Mouse (Mus musculus): Measurements from ENCODE around the gene Zfp652.

Gene Zfp652

GRCm38 (mm10) chr11:95809603-95810002, 97.1 kb downstream of the Zfp652 start:
- DNase-seq (ENCODE audit: low spot score), result no peak

DNA sequence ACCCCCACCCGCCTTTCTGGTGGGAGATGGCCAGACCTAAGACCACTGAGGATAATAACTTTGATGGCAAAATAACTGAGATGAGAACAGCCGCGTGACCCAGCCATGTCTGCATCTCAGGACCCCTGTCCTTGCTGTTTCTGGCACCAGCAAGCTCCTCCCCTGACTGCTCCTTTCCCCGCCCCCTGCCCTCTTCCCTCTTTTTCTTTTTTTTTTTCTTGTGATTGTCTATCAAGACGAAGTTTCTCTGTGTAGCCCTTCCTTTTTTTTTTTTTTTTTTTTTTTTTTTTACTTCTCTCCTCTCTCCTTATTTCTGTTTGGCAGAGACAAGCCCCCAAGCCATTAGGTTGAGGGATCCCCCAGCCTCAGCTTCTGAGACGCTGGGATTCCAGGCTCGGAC, 98.4 kb downstream of the Zfp652 start:
- no peak for DNase-seq (ENCODE audit: low spot score)

GRCm38 (mm10) chr11:95811741-95812140, 99.3 kb downstream of the Zfp652 start:
- no peak for DNase-seq (ENCODE audit: low spot score)

- DNase-seq (ENCODE audit: low spot score), result no peak
These were observed 99.8 kb downstream of the Zfp652 start for GRCm38 (mm10) chr11:95812224-95812623.

DNA sequence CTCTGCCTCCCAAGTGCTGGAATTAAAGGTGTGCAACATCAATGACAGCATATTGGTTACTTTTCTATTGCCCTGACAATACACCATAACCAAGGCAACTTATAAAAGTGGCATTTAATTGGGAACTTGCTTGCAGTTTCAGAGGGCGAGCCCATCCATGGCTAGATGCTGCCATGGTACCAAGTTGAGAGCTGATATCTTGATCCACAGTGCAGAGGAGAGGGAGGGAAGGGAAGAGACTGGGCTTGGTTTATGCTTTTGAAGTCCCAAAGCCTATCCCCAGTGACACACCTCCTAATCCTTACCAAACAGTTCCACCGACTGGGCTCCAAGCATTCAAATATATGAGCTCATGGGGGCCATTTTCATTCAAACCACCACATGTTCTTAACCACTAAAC, 101.6 kb downstream of the Zfp652 start:
- DNase-seq (ENCODE audit: low spot score), result no peak

GRCm38 (mm10) chr11:95814857-95815256, 102.4 kb downstream of the Zfp652 start:
- no peak for DNase-seq (ENCODE audit: low spot score)

GRCm38 (mm10) chr11:95815412-95815811, 102.9 kb downstream of the Zfp652 start:
- DNase-seq (ENCODE audit: low spot score), result no peak

DNA sequence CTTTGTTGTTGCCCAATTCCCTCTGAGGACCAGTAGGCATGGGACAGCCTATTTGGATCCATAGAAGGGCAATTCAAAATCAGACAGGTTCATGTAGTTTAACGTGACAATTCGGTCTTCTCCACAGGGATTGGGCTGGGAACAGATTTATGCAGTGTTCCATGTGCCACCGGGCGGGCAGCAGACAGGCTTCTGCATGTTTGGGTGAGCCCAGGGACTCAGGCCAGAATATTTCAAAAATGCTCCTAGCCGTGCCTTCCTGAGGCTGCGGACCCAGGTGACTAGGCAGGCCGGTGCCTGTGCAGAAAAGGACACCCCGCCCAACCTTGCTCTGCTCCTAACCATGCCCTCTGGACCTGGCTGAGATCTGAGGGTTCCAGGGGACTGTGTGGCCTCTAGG, 106.7 kb downstream of the Zfp652 start:
- no peak for DNase-seq (ENCODE audit: low spot score)

- no peak for DNase-seq (ENCODE audit: low spot score)
These were observed 109.0 kb downstream of the Zfp652 start for GRCm38 (mm10) chr11:95821511-95821910.

GRCm38 (mm10) chr11:95822437-95822836, 110.0 kb downstream of the Zfp652 start:
- no peak for DNase-seq (ENCODE audit: low spot score)

- DNase-seq (ENCODE audit: low spot score), result no peak
These were observed 111.8 kb downstream of the Zfp652 start, which contains the start of gene Phospho1 for GRCm38 (mm10) chr11:95824071-95824876. Phospho1 (plus strand) TSS chr11:95824499.

GRCm38 (mm10) chr11:95824877-95825243, 112.4 kb downstream of the Zfp652 start:
- no peak for DNase-seq (ENCODE audit: low spot score)

DNA sequence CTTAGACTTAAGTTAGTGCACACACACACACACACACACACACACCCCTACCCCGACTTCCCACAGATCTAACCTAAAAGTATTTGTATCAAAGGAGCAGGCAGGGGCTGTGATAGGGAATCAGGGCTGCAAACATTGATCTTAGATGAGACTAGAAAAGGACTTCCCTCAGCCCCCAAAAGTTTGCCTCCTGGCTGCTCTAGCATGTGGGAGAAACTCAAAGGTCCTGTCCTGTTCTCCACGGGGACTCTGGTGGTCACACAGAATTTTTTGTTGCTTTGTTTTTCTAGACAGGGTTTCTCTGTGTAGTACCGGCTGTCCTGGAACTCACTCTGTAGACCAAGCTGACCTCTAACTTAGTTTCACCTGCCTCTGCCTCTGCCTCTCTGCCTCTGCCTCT, 113.2 kb downstream of the Zfp652 start:
- no peak for DNase-seq (ENCODE audit: low spot score)

- DNase-seq (ENCODE audit: low spot score), result no peak
These were observed 114.1 kb downstream of the Zfp652 start for GRCm38 (mm10) chr11:95826317-95827167.

DNA sequence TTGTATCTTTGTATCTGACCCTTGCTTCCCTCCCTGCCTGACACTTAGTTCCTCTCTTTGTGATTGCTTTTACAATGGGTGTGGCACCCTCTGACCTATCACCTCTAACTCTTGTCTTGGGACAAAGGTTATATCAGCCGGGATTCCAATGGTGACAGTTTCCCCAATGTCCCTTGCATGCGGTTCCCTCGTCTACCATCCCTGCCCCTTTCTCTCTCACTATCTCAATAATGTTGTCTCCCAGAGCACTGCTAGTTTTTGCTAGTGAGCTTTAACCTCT, 114.6 kb downstream of the Zfp652 start:
- no peak for DNase-seq (ENCODE audit: low spot score)

GRCm38 (mm10) chr11:95827464-95828085, 115.1 kb downstream of the Zfp652 start:
- no peak for DNase-seq (ENCODE audit: low spot score)

DNA sequence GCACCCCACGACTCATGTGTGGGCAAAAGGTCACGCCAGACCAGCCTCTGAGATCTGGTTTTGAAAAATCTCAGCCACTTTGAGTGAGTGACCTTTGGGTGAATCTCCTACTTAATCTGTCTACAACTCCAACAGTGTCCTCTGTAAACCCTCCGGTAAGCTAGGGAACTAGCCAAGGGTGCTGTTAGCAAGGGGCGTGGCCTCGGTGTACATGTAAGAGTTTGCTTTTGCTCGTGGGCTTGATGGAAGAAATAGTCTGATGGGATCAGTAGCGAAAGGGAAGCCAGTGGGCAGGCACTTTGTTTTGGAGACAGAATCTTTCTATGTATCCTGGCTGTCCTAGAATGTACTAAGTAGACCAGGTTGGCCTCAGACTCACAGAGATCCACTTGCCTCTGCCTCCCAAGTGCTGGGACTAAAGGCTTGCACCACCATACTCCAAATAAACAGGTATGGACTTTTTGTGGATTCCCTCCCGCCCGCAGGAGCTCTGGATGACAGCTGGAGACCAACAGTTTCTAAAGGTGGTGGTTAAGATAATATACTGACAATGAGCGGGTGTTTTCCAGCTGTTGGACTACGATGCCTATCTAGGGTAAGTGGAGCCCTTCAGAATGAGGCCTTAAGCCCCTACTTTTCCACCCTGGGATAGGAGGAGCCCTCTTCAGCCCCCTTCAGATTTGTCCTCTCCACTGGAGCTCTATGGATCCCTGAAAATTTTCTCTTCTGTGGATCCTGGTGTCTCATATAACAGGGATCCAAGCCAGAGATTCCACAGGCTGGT, 115.9 kb downstream of the Zfp652 start:
- no peak for DNase-seq (ENCODE audit: low spot score)

DNA sequence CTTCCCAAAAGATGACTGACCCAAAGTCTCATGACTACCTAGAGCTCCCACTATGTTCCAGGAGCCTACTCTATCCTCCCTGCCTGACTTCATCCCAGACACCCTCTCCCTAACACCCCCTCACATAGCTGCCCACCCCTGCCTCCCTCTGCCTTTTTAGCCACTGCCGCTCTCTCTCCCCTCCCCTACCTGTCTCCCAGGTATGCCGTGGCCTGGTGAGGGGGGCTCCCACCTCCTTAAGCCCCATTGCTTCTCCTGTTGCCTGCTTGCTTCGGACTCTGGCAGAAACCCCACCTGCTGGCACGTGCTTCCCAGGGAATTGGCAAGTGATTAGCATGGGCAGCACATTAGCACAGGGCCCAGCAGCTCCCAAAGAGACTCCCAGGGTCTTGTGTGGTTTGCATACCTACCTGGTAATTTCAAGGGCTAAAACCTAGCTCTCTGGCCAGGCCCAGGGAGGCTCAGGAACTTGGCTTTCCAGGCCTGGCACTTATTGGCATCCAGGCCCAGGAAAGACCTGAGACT, 117.1 kb downstream of the Zfp652 start:
- no peak for DNase-seq (ENCODE audit: low spot score)

GRCm38 (mm10) chr11:95830411-95831275, 118.2 kb downstream of the Zfp652 start:
- DNase-seq (ENCODE audit: low spot score), result no peak

GRCm38 (mm10) chr11:95831276-95831619, 118.8 kb downstream of the Zfp652 start:
- DNase-seq (ENCODE audit: low spot score), result no peak

GRCm38 (mm10) chr11:95831641-95832040, 119.2 kb downstream of the Zfp652 start:
- no peak for DNase-seq (ENCODE audit: low spot score)
